Mouse (Mus musculus) right cerebral cortex, postnatal 14 days (tissue): ENCODE data around the gene Ncoa3.

Source experiments
- DNase-seq: peaks from one replicate; pipeline ENCODE4 v3.0.0; 2022

The Ncoa3 gene

DNA sequence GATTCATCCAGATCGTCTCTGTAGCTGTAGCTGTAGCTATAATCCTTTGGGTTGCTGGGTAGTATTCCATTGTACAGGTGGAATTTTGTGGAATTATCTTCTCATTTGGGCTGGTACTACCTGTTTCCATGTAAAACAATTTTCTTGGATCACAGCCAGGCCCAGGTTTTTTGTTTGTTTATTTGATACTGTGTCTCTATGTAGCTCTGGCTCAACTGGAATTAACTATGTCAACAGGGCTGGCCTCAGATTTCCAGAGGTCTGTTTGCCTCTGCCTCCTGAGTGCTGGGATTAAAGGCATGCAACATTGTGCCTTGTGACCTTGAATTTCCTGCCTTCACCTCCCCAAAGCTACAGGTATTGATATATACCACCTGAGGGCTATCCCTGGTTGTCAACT lies 18.1 kb upstream of the Ncoa3 start:
- DNase-seq = no peak

DNA sequence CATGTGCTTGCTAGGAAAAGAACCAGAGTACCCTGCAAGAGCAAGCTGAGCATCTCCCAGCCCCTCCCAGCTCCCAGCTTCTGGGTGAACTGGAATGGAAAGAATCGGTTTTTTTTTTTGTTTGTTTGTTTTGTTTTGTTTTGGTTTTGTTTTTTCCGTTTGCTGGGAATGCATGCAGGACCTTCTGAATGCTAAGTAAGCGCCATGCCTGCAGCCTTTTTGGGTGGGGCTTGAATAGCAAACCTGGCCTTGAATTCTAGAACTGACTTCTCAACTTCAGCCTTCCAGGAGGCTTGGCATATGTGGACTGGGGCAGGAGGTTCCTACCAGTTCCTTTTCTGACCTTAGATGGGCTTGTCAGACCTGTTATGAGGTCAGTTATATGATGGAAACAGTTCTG lies 16.2 kb upstream of the Ncoa3 start:
- DNase-seq = no peak

DNA sequence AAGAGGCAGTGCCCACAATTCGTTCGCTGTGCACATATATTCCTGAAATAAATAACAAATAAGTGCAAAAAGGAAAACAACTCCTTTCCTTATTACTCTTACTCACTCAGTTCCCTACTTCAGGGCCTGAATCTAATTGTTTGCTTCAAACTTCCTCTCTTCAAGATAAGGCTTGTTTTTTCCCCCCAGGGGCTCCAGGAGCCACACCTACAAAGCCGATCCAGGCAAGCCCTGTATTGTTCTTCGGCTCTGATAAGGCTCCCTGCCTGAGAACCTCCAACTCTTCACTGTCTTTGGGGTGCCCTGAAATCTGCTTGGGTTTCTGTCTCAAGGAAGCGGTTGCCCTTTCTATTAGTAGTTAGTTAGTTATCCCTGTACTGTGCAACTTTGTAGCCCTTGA lies 15.6 kb upstream of the Ncoa3 start:
- DNase-seq = no peak

DNA sequence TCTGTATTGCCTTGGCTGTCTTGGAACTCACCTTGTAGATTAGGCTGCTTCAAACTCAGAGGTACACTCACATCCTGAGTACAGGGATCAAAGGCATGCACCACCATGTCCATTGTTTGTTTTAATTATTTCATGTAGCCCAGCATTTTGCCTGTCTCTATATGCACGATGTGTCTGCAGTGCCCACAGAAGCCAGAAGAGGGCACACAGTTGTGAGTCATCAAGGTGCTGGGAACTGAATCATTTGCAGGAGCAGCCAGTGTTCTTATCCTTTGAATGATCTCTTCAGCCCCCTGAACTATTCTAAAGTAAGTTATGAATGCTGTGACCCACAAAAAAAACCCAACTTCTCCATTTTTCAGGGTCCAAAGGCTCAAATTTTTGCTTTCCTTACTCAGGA lies 14.3 kb upstream of the Ncoa3 start:
- no peak for DNase-seq

DNA sequence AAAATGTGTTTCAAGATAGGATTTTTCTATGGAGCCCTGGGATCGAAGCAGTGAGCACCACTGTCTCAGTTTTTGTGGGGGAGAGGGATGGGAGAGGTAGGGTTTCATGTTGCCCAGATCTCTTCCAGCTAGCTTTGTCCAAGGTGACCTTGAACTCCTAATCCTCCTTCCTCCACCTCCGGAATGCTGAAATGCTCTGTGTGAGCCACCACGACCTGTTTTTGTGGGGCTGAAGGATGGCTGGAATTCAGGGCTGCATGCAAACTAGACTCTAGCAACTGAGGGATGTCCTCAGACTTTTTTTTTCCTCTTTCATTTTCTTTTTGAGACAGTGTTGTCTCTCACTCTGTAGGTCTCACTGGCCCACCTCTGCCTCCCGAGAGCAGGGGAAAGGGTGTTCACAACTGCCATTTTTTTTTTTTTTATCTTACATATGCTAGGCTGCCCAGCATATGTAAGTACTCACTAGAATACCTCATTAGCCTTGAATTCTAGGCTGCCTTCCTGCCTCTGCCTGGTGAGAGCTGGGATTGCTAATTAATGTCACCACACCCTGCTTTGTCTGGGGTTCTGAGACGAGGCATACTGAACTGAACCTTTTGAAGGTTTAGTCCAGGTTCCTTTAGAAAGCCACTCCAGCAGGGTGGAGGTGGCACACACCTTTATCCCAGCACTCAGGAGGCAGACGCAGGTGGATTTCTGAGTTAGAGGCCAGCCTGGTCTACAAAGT lies 11.0 kb upstream of the Ncoa3 start:
- no peak for DNase-seq

DNA sequence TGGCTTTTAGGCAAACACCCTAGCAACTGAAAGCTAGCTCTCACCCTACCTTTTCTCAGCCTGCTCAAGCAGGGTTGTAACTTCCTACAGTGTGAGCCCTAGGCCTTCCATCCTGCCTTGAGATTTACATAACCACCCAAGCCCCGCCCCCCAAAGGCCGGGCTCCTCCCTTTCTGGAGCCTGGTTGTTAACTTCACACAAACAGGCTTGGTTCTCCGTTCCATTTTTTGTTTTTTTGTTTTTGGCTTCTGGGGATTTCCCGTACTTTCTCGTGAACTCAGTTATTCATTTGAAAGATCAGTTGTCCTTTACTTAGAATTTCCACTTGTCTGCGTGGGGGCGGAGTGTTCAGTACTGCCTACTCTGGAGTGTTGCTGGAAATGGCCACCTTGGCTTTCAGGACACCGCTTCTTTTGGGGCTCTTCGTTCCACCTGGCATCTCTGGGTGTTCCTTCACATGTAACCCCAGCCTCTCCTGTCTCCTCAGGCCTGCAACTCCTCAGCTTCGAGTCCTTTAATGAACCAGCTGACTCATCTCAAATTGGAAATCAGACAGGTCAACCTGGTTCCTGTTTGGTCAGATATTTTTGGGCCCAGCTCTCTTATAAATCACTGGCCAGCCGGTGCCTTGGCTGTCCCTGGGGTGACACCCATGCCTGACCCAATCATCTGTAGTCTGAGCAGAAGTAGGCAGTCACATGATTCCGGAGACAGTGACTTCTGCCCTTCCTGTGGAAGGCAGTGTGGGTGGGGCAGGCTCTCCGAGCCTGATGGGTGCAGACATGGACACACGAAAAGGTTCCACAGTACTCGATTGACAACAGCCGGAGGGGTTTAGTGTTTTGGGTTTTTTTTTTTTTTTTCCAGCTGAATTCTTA lies 9.7 kb upstream of the Ncoa3 start:
- DNase-seq = peak; percentile 33

DNA sequence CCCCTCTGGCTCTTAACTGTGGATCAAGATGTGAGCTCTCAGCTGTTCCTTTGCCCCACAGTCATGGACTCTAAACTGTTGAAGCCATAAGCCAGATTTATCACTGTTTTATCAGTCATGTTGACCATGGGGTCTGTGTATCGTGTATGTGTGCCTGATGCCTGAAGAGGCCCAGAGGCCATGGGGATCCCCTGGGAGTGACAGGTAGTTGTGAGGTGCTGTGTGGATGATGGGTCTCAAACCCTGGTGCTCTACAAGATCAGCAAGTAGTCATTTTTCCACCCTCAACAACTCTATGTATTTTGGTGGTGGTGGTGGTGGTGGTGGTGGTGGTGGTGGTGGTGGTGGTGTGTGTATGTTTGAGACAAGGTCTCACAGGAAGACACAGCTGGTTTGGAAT lies 8.1 kb upstream of the Ncoa3 start:
- no peak for DNase-seq

DNA sequence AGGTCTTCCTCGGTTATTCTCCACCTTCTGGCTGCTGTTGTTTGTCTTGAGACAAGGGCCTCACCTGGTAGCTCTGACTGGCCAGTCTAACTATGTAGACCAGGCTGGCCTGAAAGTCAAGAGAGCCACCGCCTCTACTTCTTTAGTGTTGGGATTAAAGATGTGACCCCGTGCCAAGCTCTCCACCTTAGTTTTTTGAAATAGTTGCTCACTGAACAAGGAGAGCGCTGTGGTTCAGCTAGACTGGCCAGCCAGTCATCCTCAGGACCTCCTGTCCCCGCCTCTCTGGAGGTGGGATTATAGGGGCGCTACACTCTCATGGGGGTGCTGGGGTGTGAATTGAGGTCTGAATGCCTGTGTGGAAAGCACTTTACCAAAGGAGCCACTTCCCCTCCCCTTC lies 7.5 kb upstream of the Ncoa3 start:
- no peak for DNase-seq

DNA sequence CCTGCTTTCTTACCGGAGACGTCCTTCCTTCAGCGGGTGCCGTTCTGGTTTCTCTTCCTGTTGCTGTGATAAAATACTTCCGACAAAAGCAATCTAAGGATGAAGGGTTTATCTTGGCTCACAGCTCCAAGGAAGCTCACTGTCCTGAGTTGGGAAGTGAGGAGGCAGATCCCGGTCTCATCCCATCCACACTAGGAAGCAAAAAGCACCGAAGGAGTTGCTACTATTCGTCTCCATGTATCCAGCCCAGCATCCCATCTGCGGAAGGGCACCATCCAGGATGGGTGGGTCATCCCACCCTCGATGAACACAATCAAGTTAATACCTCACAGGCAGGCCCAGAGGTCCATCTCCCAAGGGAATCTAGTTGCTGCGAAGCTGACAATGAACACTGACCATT lies 6.9 kb upstream of the Ncoa3 start:
- no peak for DNase-seq

DNA sequence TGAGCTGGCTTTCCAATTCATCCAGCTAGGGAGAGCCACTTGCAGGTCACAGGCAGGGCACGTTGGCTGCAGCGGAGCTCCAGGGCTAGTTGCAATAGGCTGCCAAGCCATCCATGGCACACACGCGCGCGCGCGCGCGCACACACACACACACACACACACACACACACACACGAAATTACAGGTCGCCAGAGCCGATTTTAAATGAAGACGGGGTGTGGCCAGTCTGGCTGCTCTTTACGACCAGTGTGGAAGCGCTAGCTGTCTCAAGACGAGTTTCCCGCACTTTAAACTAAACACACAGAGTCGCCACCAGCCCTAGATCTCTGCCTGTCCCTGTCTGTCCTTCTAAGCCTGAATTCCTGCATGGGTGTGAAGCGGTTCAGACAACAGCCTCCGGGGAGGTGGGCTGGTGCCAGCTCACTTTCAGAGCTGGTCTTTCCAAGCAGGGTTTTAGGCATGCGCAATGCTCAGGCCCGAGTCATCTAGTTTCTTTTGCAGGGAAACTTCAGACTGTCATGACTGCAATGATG lies 5.4 kb upstream of the Ncoa3 start:
- DNase-seq = peak; percentile 65

DNA sequence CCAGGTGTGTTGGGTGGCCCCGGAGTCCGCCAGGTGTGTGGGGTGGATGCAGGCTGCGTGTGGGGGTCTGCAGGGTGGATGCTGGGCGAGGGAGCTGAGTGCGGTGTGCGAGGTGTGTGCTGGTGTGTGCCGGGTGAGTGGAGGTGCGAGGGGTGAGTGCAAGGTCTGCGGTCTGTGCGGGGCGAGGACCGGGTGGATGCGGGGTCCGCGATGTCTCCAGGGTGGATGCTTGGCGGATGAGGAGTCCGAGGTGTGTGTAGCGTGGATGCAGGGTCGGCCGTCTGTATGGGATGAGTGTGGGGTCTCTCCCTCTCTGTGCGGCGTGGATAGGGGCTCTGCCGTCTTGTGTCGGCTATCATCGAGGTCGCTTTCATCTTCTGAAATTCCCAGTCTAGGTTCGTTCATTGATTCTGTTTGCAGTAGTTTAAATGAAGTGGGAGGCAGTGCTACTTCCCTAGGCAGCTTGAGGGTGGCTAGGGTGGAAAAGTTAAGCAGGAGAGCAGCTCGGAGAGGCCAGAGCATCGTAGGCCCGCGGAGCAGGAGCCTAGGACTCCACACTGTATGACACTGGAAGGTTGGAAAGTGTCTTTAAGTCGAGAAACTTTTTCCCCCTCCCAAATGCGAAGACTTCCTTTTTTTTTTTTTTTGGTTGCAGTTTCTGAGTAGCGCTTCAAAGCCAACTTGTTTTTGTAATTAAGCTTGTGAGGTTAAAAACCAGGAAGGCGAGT lies 901 bp downstream of the Ncoa3 start:
- no peak for DNase-seq

DNA sequence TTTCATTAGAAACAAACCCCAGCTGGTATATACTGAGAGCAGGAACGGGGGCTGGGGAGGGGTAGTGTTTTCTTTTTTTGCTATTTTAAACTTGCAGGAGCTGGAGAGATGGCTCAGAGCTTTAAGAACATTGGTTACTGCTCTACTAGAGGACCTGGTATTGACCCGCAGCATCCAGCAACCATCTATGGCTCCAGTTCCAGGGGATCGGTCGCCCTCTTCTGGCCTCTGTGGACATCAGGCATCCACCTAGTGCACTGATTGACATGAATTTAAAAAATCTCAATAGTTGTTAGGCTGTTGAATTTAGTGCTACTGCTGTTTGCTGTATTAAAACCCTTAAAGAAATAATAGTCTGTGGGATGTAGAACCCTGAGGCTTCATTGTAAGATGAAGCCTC lies 1.9 kb downstream of the Ncoa3 start:
- no peak for DNase-seq

DNA sequence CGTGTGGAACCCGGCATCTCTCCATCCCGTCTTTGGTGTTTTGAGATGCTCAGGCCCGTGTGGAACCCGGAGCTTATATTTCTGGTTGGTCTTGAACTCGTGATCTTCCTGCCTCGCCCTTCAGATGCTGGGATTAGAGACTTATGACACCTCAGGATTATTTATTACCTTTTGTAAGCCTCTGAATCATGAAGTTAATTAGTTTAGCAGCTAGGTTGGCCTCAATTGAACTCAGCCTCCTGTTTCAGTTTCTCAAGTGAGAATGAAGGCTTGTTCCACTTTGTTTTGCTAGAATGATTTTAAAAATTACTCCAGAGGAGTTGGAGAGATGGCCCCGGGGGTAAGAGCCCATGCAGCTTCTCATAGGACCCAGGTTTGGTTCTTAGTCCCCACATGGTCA lies 3.3 kb downstream of the Ncoa3 start:
- no peak for DNase-seq

DNA sequence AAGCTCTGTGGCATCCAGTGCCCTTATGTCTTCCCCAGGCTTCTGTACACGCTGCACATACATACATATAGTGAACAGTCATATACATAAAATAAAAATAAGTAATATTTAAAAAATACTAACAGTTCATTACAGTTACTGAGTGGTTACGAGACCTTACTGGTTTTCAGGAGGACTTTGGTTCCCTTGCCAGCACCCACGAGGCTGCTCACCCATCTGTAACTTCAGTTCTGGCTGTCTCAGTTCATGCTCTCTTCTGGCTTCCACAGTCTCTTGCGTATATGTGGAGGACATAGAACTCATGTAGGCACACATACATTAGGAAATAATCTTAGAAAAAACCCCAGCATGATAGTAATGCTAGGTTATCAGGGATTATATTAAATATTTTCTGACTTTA lies 3.7 kb downstream of the Ncoa3 start:
- DNase-seq = no peak

DNA sequence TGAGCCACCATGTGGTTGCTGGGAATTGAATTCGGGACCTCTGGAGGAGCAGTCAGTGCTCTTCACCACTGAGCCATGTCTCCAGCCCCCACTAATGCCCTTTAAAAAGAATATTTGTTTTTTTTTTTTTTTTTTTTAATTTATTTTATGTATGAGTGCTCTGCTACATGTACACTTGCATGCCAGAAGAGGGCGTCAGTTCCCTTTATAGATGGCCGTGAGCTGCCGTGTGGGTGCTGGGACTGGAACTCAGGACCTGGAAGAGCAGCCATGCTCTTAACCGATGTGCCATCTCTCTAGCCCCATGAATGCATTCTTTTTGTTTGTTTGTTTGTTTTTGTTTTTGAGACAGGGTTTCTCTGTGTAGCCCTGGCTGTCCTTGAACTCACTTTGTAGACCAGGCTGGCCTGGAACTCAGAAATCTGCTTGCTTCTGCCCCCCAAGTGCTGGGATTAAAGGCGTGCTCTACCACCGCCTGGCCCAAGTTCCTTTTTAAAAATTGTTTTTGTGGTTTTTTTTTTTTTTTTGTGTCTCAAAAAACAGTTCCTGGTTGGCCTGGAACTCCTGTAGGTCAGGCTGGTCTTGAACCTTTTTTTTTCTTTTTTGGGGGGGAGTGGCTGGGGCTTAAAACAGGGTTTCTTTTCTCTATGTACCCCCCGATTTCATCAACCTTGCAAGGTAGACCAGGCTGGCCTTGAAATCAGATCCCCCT lies 5.0 kb downstream of the Ncoa3 start:
- DNase-seq = no peak

DNA sequence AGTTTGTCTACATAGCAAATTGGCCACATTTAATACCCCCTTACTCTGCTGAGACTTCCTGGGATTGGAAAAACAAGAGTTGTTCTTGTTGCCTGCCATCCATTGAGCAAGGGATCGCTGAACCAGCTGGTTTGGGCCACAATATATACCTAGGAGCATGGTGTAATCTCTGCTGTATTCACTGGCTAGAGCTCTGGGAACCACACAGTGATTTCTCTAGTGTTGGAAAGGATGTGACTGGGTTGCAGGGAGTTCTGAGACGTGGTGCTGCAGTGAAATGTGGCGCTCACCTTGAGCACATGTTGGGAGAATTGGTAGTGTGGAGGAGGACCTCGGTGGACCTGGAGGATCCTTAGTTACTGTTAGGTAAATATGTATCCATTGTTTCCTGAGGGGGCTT lies 6.5 kb downstream of the Ncoa3 start:
- DNase-seq = no peak

DNA sequence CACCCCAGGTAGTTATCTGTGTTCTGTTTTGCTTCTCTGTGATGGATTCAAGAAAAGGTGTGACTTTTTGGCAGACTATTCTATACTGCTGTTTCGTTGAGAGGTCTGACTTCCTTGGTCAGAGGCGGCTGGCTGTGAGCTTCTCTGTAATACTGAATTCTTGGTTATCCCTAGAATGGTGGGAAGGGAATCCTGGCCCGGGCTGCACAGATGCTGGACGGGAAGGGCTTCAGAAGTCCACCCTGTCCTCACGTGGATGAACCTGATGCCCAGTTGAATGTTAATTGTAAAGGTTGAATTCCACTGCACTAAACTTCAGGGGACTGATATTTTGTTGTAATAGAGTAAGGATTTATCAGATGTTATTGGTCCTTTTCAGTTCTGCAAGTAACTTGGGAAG lies 7.4 kb downstream of the Ncoa3 start:
- DNase-seq = no peak

DNA sequence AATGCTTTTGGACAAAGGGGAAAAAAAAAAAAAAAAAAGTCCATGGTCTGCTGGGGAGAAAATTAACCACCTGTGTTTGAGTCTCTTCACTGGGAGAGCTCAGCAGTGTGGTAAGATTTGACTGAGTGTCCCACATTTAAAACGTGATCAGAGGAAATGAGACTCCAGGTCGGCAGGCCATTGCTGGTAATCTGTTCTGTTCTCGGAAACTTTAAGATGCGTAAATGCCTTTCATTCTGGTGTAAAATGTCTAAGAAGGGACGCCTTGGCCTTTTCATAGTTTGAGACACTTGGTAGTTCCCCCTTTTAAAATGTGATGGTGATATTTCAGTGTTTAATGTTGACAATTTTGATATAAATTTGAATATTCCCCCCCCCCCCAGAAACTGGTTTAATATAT lies 7.8 kb downstream of the Ncoa3 start:
- DNase-seq = no peak

DNA sequence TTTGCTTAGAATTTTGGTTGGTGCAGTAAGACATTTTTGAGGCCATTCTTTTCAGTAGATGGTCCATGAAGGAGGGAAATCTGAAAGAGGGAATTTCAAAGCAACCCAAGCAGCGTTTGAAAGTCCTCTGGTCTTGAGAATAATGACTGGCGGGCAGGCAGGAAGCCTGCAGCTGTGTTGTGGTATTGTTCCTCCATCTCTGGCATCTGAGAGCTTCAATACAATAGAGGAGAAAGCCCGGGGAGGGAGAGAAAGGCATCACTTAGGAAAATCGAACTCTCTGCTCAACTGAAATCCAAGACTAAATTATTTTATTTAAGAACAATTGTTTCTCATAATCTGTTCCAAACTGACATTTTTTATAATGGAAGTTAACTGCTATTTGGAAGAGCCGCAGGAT lies 8.3 kb downstream of the Ncoa3 start:
- no peak for DNase-seq

DNA sequence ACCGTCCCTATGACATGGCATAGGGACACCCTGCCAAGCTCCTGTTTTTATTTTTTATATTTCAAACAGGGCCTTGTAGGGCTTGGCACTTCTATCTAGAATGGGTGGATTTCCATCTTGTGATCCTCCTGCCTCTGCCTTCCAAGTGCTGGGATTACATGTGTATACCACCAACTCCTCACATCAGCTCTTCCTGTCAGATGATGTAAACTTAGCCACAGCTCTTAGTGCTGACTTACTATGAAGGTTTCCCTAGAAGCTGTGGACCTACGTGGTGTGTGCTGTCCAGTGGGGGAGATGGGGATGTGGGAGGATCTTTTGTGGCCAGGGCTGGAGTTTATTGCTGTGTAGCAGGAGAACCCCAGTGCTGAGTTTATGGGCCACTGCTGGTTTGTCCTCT lies 8.9 kb downstream of the Ncoa3 start:
- DNase-seq = no peak

DNA sequence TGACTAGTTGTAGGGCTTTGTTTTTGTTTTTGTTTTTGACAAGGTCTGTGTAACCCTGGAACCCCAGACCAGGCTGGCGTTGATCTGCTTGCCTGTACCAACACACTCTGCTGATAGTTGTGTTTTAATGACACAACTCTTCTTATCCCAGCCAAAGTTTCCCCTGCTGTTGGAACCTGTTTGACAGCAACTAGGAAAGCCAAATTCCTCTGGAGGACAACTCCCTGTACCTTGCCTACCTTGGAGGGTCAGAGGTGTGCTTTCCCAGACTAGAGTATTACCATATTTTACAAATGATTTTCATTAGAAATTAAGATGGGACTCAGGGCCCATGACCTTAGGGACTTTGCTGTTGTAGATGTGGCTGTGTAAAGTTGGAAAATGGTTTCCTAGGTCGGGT lies 9.3 kb downstream of the Ncoa3 start:
- DNase-seq = no peak

DNA sequence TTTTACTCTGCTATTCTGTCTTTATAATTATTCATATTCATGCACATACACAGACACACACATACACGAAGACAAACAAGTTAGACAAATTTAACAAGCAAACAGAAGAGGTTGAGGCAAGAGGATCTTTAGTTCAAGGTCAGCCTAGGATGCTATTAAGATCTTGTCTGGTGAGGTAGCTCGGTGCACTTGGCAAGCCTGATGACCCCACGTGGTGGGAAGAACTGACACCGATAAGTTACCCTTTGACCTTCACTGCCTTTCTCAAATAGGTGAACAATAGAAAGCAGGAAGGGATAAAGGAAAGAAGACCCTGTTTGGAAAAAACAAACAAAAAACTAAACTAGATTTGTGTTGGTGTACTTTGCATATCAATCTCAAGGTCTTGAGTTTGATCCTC lies 10.0 kb downstream of the Ncoa3 start:
- DNase-seq = no peak

DNA sequence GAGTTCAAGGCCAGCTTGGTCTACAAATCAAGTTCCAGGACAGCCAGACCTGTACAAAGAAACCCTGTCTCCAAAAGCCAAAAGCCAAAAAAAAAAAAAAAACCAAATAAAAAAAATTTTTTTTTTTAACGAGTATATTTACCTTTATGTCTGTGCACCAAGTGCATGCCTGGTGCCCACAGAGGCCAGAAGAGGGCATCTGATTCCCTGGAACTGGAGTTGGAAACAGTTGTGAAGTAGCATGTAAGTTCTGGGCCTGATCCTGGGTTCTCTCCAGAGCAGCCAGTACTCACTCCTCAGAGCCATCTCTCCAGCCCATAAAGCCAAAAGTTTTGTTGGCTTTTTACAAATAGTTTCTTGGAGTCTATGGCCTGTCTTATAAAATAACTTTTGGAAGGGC lies 10.6 kb downstream of the Ncoa3 start:
- no peak for DNase-seq
